Mouse (Mus musculus) CH12.LX (cell line): ENCODE data around the gene Srebf2. TPM values are rescaled to one million over a fixed set of nuclear protein-coding genes. Genes with fewer than 3 reads are reported as not detected.

Experiments used
- DNase-seq: peaks from one replicate; pipeline ENCODE4 v3.0.0-alpha.2; 2013; ENCODE audit errors: extremely low read depth
- H3K27ac ChIP-seq: 2 replicates; pipeline ENCODE4 v1.5.1; 2012; ENCODE audit warnings: low read depth, mild to moderate bottlenecking, control low read depth, moderate library complexity; ENCODE audit not compliant: insufficient read depth
- H3K27me3 ChIP-seq: replicated peaks from 2 replicates; pipeline ENCODE3; 2012; ENCODE audit warnings: inconsistent platforms
- H3K36me3 ChIP-seq, 2 experiments: replicated peaks in 1 of 2; 2 replicates each; pipeline versions ENCODE3 to v1.6.1; 2012; ENCODE audit warnings: inconsistent platforms in 1 of 2, low read length in 1 of 2, mild to moderate bottlenecking in 1 of 2, mixed read lengths in 1 of 2, moderate library complexity in 1 of 2; ENCODE audit not compliant: control insufficient read depth in 1 of 2, insufficient read depth in 1 of 2
- H3K4me1 ChIP-seq, 2 experiments: 2 replicates each; pipeline ENCODE4 v1.6.1; 2012; ENCODE audit warnings: inconsistent platforms in 1 of 2, moderate library complexity in 1 of 2; ENCODE audit not compliant: insufficient read depth in 2 of 2, control insufficient read depth in 1 of 2
- H3K4me2 ChIP-seq: 2 replicates; pipeline ENCODE4 v1.6.1; 2012; ENCODE audit warnings: low read depth, mild to moderate bottlenecking, control low read depth; ENCODE audit not compliant: poor library complexity, insufficient read depth, severe bottlenecking
- H3K4me3 ChIP-seq, 3 experiments: fragments of 150-350 bp in 1 of 3; sonication (generic) in 1 of 3; replicated peaks in 1 of 3; 2 replicates each; pipeline versions ENCODE3 to v1.5.1; 2011 to 2012; ENCODE audit warnings: low read depth in 2 of 3, low read length in 2 of 3, mild to moderate bottlenecking in 2 of 3, moderate library complexity in 2 of 3, control low read depth in 1 of 3, improper control_type of control experiment in 1 of 3, inconsistent platforms in 1 of 3, mixed read lengths in 1 of 3; ENCODE audit not compliant: poor library complexity in 1 of 3
- H3K79me2 ChIP-seq: replicated peaks from 2 replicates; pipeline ENCODE4 v1.6.1; 2012; ENCODE audit warnings: mild to moderate bottlenecking, moderate library complexity; ENCODE audit not compliant: control insufficient read depth, poor library complexity, insufficient read depth, severe bottlenecking; ENCODE audit errors: extremely low read depth
- H3K9ac ChIP-seq: 2 replicates; pipeline ENCODE4 v1.6.1; 2012; ENCODE audit warnings: low read depth, mild to moderate bottlenecking, control low read depth, moderate library complexity; ENCODE audit not compliant: insufficient read depth
- H3K9me3 ChIP-seq: replicated peaks from 2 replicates; pipeline ENCODE3; 2012; ENCODE audit warnings: low read length, inconsistent platforms, mixed read lengths
- CHD2 ChIP-seq: IDR thresholded peaks from 2 replicates; pipeline ENCODE4 v1.6.1; 2011; ENCODE audit warnings: low read length, improper control_type of control experiment
- CTCF ChIP-seq, 2 experiments: IDR thresholded peaks in 1 of 2; conservative IDR thresholded peaks in 1 of 2; 2 replicates each; pipeline ENCODE4 v1.5.1; 2011 to 2012; ENCODE audit warnings: low read depth in 2 of 2, low read length in 2 of 2, improper control_type of control experiment in 1 of 2, inconsistent platforms in 1 of 2, mild to moderate bottlenecking in 1 of 2, moderate library complexity in 1 of 2
- EP300 ChIP-seq: IDR thresholded peaks from 2 replicates; pipeline ENCODE4 v1.6.1; 2011; ENCODE audit warnings: low read length, improper control_type of control experiment
- ETS1 ChIP-seq: conservative IDR thresholded peaks from 2 replicates; pipeline ENCODE4 v1.6.1; 2012; ENCODE audit warnings: low read depth, mild to moderate bottlenecking, inconsistent platforms, low read length, improper control_type of control experiment, moderate library complexity
- HCFC1 ChIP-seq: IDR thresholded peaks from 2 replicates; pipeline ENCODE4 v1.6.1; 2012; ENCODE audit warnings: low read depth, mild to moderate bottlenecking, inconsistent platforms, low read length, improper control_type of control experiment
- JUN ChIP-seq: IDR thresholded peaks from 2 replicates; pipeline ENCODE4 v1.6.1; 2011; ENCODE audit warnings: low read depth, mild to moderate bottlenecking, low read length, improper control_type of control experiment, moderate library complexity; ENCODE audit not compliant: insufficient read depth
- JUND ChIP-seq: conservative IDR thresholded peaks from 2 replicates; pipeline ENCODE4 v1.6.1; 2011; ENCODE audit warnings: low read depth, low read length, improper control_type of control experiment
- KAT2A ChIP-seq: IDR thresholded peaks from 2 replicates; pipeline ENCODE4 v1.6.1; 2012; ENCODE audit warnings: low read length, improper control_type of control experiment, inconsistent platforms; ENCODE audit not compliant: insufficient replicate concordance
- MAFK ChIP-seq: IDR thresholded peaks from 2 replicates; pipeline ENCODE4 v1.6.1; 2011; ENCODE audit warnings: low read length, improper control_type of control experiment; ENCODE audit not compliant: insufficient replicate concordance
- MAZ ChIP-seq: IDR thresholded peaks from 2 replicates; pipeline ENCODE4 v1.6.1; 2012; ENCODE audit warnings: low read depth, mild to moderate bottlenecking, inconsistent platforms, low read length, improper control_type of control experiment, moderate library complexity
- MYC ChIP-seq: IDR thresholded peaks from 2 replicates; pipeline ENCODE4 v1.6.1; 2011; ENCODE audit warnings: low read depth, mild to moderate bottlenecking, improper control_type of control experiment, low read length
- NRF1 ChIP-seq: IDR thresholded peaks from 2 replicates; pipeline ENCODE4 v1.6.1; 2014; ENCODE audit warnings: low read depth, mild to moderate bottlenecking, inconsistent platforms, low read length, improper control_type of control experiment, moderate library complexity
- PAX5 ChIP-seq: IDR thresholded peaks from 2 replicates; pipeline ENCODE4 v1.6.1; 2012; ENCODE audit warnings: low read length, inconsistent platforms, mixed read lengths
- POLR2AphosphoS2 ChIP-seq: IDR thresholded peaks from 2 replicates; pipeline ENCODE4 v1.6.1; 2011; ENCODE audit warnings: low read depth, low read length, improper control_type of control experiment
- RAD21 ChIP-seq: IDR thresholded peaks from 2 replicates; pipeline ENCODE4 v1.6.1; 2011; ENCODE audit warnings: low read depth, mild to moderate bottlenecking, low read length, improper control_type of control experiment, moderate library complexity
- RCOR1 ChIP-seq: conservative IDR thresholded peaks from 2 replicates; pipeline ENCODE4 v1.6.1; 2012; ENCODE audit warnings: low read depth, mild to moderate bottlenecking, inconsistent platforms, low read length, improper control_type of control experiment
- SMC3 ChIP-seq: IDR thresholded peaks from 2 replicates; pipeline ENCODE4 v1.6.1; 2011; ENCODE audit warnings: low read depth, low read length, improper control_type of control experiment
- USF2 ChIP-seq: conservative IDR thresholded peaks from 2 replicates; pipeline ENCODE4 v1.6.1; 2011; ENCODE audit warnings: low read depth, low read length, improper control_type of control experiment
- ZC3H11A ChIP-seq: IDR thresholded peaks from 2 replicates; pipeline ENCODE4 v1.6.1; 2012; ENCODE audit warnings: low read depth, mild to moderate bottlenecking, inconsistent platforms, low read length, improper control_type of control experiment
- ZKSCAN1 ChIP-seq: IDR thresholded peaks from 2 replicates; pipeline ENCODE4 v1.6.1; 2012; ENCODE audit warnings: low read depth, inconsistent platforms, low read length, improper control_type of control experiment, borderline replicate concordance
- ZNF384 ChIP-seq: IDR thresholded peaks from 2 replicates; pipeline ENCODE4 v1.6.1; 2012; ENCODE audit warnings: low read depth, low read length, improper control_type of control experiment, inconsistent platforms
- dilution Hi-C: fragments of 300-500 bp; cut with MboI; formaldehyde crosslinking; loops from 2 replicates; pipeline ENCODE4 v1.14.3; 2020; ENCODE audit warnings: low sequenced_read_pairs; ENCODE audit not compliant: extremely low pct_unique_long_range_greater_than_20kb, extremely low pct_ligation_motif_present
- in situ Hi-C: fragments of 300-500 bp; cut with MboI; formaldehyde crosslinking; loops from 3 replicates; pipeline ENCODE4 v1.14.3; 2019; ENCODE audit warnings: low sequenced_read_pairs, low pct_ligation_motif_present, low pct_unique_long_range_greater_than_20kb, mixed read lengths
- polyA plus RNA-seq: library from polyadenylated mRNA; unstranded; fragments of >175 nt; gene quantifications from 2 replicates; pipeline ENCODE4 v1.2.1, GENCODE M21; 2012; ENCODE audit warnings: low read depth; ENCODE audit not compliant: insufficient read length
- total RNA-seq, 2 experiments: library from RNA; depleted of rRNA; stranded (reverse); fragments of 300-350 nt in 1 of 2; fragments of >200 nt in 1 of 2; gene quantifications; 2 replicates each; pipeline ENCODE4 v1.2.3; 2012 to 2014

The Srebf2 gene
- total and polyA plus RNA-seq, 3 experiments = 94.3 to 253 (median 159) TPM

DNA sequence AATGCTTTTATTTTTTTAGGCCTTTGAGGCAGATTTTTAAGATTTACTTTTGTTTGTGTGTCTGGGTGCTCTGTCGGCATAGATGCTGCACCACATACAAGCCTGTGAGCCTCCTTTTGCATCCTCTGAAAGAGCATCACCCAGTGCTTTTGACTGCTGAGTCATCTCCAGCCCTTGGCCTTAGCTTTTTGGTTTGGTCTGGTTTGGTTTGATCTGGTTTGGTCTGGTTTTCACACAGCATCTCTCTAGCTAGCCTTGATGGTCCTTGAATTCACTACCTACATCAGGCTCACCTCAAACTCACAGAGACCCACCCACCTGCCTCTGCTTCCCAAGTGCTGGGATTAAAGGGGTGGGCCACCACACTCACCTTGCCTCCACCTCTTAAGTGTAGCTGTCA lies 40.9 kb downstream of the Srebf2 start:
- Histone ChIP-seq H3K36me3 (peaks cover 83 to 100% of the 10 kb centered on the region in 2 experiments), H3K9ac (no peak overlapping the region), H3K4me3 (no peak overlapping the region)
- dilution Hi-C loops = no loop called here
- DNase-seq = no peak
- no peak for TF ChIP-seq RCOR1
- no peak for TF ChIP-seq MAFK
- TF ChIP-seq MAZ = no peak
- no peak for TF ChIP-seq KAT2A
- no peak for TF ChIP-seq ZKSCAN1
- TF ChIP-seq ZNF384 = no peak
- no peak for TF ChIP-seq ZC3H11A
- TF ChIP-seq CHD2 = no peak
- no peak for TF ChIP-seq NRF1
- no peak for TF ChIP-seq EP300
- no peak for TF ChIP-seq SMC3
- no peak for TF ChIP-seq JUND
- no peak for TF ChIP-seq POLR2AphosphoS2
- TF ChIP-seq USF2 = no peak
- TF ChIP-seq HCFC1 = no peak
- TF ChIP-seq ETS1 = no peak
- TF ChIP-seq RAD21 = no peak
- TF ChIP-seq MYC = no peak
- no peak for TF ChIP-seq JUN
- TF ChIP-seq PAX5 = no peak
- TF ChIP-seq, all 38 proteins: peak for 0
- Histone ChIP-seq H3K27ac (peak overlapping the region; percentile 35; the same call in 1 of the 2 replicates), H3K27me3 (no peaks in the 10 kb centered on the region), H3K79me2 (peaks cover 8% of the 10 kb centered on the region), H3K4me1 (no peaks in the 10 kb centered on the region), H3K4me2 (no peak overlapping the region), H3K9me3 (peaks cover 9% of the 10 kb centered on the region)
- in situ Hi-C loops = no loop called here

DNA sequence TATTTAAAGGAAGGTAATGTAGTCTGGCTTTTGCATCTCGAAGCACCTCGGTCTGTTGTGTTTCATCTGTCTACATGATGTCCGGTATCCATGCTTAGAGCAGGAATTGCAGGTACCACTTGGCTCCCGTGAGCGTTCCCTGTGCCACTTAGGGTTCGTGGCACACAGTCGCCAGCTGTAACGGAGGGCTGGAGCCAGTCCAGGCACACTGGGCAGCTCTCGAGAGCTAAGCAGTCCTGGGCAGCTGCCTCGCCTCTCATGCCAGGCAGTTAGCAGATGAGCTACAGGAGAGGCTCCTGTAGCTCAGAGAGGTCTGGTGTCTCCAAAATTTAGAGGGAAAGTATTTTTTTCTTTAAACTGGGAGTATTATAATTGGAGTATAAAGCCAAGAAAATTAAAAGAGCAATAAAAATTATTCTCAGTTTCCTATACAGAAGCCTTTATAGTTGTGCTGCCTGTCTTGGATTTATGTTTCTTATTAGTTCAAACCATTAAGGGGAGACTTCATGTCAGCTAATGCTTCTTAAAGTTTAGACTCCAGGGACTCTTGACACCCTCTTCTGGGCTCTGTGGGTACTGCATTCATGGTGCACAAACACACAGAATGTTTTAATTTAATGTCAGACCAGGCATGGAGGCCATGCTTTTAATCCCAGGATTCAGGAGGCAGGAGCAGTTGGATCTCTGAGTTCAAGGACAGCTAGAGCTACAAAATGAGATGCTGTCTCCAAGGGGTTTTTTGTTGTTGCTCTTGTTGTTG lies 41.7 kb downstream of the Srebf2 start:
- peaks cover 9% of the 10 kb centered on the region for H3K9me3 ChIP-seq
- dilution Hi-C loops = no loop called here
- TF ChIP-seq SMC3 (peak; percentile 59), CTCF (conservative IDR thresholded peaks at IDR 0.05 in 1 of 2, IDR thresholded peaks at IDR 0.05 in 1 of 2; ENCODE audit: low read depth in 2 of 2, low read length in 2 of 2) (peak; percentile 57 to 68), RAD21 (peak; percentile 43), KAT2A (no peak)
- H3K4me1 ChIP-seq = no peaks in the 10 kb centered on the region
- no peak overlapping the region for H3K4me3 ChIP-seq
- peaks cover 83 to 100% of the 10 kb centered on the region in 2 experiments for H3K36me3 ChIP-seq
- H3K27me3 ChIP-seq = no peaks in the 10 kb centered on the region
- H3K27ac ChIP-seq = peak overlapping the region; percentile 28; the same call in 1 of the 2 replicates
- peaks cover 8% of the 10 kb centered on the region for H3K79me2 ChIP-seq
- H3K9ac ChIP-seq = no peak overlapping the region
- in situ Hi-C loops = no loop called here
- H3K4me2 ChIP-seq = no peak overlapping the region
- DNase-seq = peak; percentile 68
